Mouse (Mus musculus) hindbrain, embryonic 12.5 days (tissue): Measurements from ENCODE around the gene Adgrf3. TPM values are rescaled to one million over a fixed set of nuclear protein-coding genes. Genes with fewer than 3 reads are reported as not detected.

Experiments
- ATAC-seq: fragments of 200-750 bp; cut with Nextera tagmentation; 2 replicates; pipeline ENCODE4 v1.8.0; 2017; ENCODE audit warnings: moderate TSS enrichment; ENCODE audit not compliant: low FRiP score
- H3K27ac ChIP-seq: fragments of 300-500 bp; sonication (generic); 2 replicates; pipeline ENCODE4 v1.5.1; 2016; ENCODE audit warnings: mild to moderate bottlenecking
- H3K27me3 ChIP-seq: fragments of 300-500 bp; sonication (generic); 2 replicates; pipeline ENCODE4 v1.6.1; 2016; ENCODE audit warnings: mild to moderate bottlenecking
- H3K36me3 ChIP-seq: fragments of 300-500 bp; sonication (generic); 2 replicates; pipeline ENCODE4 v1.6.1; 2016; ENCODE audit warnings: mild to moderate bottlenecking
- H3K4me1 ChIP-seq: fragments of 300-500 bp; sonication (generic); 2 replicates; pipeline ENCODE4 v1.6.1; 2016
- H3K4me2 ChIP-seq: fragments of 300-500 bp; sonication (generic); replicated peaks from 2 replicates; pipeline ENCODE4 v1.6.1; 2016; ENCODE audit warnings: mild to moderate bottlenecking
- H3K4me3 ChIP-seq: fragments of 300-500 bp; sonication (generic); 2 replicates; pipeline ENCODE4 v1.5.1; 2016; ENCODE audit warnings: mild to moderate bottlenecking
- H3K9ac ChIP-seq: fragments of 300-500 bp; sonication (generic); 2 replicates; pipeline ENCODE4 v1.6.1; 2016; ENCODE audit warnings: mild to moderate bottlenecking, moderate library complexity
- H3K9me3 ChIP-seq: fragments of 300-500 bp; sonication (generic); replicated peaks from 2 replicates; pipeline ENCODE4 v1.6.1; 2016; ENCODE audit warnings: mild to moderate bottlenecking
- WGBS: fragments of 180-500 bp; shearing (Covaris S2); methylation state at CpG from one replicate; pipeline ENCODE4 v1.1.7; 2016; 5-methylcytosine and 5-hydroxymethylcytosine counted together
- polyA plus RNA-seq: library from polyadenylated mRNA; unstranded; fragments of >200 nt; fragmentation: Nextera tagmentation; extraction: Ambion mirVana; gene quantifications from 2 replicates; pipeline ENCODE4 v1.2.1, GENCODE M21; 2016

Gene Adgrf3
- polyA plus RNA-seq, 1 experiment from 2014 or later, result not detected

DNA sequence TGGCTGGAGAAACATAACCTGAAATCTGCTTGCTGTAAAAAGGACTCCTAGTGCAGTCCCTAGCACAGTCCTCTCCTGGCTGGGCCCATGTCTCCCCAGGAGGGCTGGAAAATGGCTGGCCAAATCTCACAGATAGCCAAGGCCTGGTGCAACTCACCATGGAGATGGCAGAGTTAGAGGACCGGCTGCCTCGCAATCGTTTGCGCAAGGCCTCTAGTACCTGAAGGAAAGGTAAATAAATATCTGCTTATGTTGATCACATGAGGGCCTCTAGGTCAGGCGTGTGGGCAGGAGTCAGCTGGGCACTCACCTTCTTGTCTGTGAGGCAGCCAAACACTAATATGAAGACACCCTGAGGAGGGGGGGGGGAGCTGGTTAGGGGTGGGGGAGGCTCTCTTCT, 10.2 kb downstream of the Adgrf3 start:
- Histone ChIP-seq H3K4me1 (no peaks in the 10 kb centered on the region), H3K4me3 (no peak overlapping the region), H3K9ac (no peak overlapping the region), H3K4me2 (no peak overlapping the region), H3K27ac (no peak overlapping the region), H3K36me3 (no peaks in the 10 kb centered on the region), H3K27me3 (no peaks in the 10 kb centered on the region), H3K9me3 (no peaks in the 10 kb centered on the region)
- ATAC-seq, result no peak
- WGBS, result 96% methylated on average over 5 of the region's 5 CpGs

DNA sequence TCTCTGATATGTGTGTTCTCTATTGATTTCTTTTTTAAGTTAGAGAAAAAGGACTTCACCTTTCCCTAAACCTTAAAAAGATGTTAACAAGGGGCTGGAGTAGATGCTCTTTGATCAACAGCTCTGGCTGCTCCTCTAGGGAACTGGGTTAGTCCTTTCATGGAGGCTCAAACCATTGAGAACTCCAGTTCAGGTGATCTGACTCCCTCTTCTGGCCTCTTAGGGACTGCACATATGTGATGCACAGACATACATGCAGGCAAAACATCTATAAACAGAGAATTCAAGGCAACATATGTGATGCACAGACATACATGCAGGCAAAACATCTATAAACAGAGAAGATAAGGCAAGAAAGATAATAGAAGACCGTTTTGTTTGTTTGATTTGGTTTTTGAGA, 13.1 kb downstream of the Adgrf3 start:
- Histone ChIP-seq H3K9me3 (no peaks in the 10 kb centered on the region), H3K4me3 (no peak overlapping the region), H3K27ac (no peak overlapping the region), H3K27me3 (no peaks in the 10 kb centered on the region), H3K9ac (no peak overlapping the region), H3K4me2 (no peak overlapping the region), H3K36me3 (peaks cover 14% of the 10 kb centered on the region), H3K4me1 (no peaks in the 10 kb centered on the region)
- 83% methylated on average over 1 of the region's 1 CpGs for WGBS
- no peak for ATAC-seq

DNA sequence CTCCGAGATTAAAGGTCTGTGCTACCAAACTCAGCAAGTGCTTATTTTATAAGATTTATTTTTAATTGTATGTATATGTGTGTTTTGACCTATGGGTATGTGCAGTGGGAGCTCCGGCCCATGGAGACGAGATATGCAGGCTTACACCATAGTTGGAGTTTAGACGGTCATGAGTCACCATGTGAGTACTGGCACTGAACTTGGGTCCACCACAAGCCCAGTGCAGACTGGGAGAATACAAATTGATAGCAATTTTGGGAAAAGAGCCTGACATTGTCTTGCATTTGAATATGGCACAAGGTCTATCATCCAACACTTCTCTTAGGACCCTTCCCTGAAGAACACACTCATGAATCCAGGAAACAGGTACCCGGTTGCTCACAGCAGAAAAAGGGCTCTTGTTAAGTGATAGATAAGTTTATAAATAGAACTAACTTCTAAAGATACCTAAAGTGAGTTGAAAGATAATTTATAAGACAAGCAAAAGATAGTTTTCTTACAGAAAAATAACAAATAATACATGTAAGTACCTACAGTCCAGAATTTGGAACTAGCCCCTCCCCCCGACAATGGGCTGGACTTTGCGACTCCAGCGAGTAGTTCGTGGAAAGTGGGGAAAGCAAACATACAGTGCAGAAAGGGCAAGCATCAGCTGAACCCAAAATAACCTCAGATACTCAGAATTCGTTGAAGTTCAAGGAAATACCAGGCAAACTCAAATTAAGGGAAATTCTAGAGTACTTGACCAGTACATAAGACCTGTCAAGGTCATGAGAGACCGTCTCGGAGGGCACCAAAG, 17.6 kb downstream of the Adgrf3 start:
- WGBS, result 95% methylated on average over 12 of the region's 12 CpGs
- Histone ChIP-seq H3K27ac (no peak overlapping the region), H3K4me3 (no peak overlapping the region), H3K36me3 (peaks cover 38% of the 10 kb centered on the region), H3K27me3 (no peaks in the 10 kb centered on the region), H3K9me3 (no peaks in the 10 kb centered on the region), H3K4me1 (no peaks in the 10 kb centered on the region), H3K4me2 (no peak overlapping the region), H3K9ac (no peak overlapping the region)
- no peak for ATAC-seq

DNA sequence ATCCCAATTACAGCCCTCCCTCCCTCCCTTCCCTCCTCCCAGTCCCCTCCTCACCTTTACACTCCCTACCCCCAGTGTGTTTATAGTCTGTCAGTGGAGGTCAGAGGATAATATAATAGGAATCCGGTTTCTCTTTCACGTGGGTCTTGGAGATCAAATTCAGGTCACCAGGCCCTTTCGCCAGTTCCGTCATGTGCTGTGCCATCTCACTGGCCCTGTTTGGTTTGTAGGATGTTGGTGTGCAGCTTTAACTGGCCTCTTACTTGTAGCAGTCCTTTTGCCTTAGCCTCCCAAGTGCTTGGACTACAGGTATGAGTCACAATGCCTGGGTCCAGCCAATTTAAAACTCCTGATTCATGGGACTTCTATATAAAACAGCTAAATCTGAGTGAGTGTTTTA, 29.7 kb downstream of the Adgrf3 start:
- Histone ChIP-seq H3K4me1 (no peaks in the 10 kb centered on the region), H3K4me3 (no peak overlapping the region), H3K9me3 (no peaks in the 10 kb centered on the region), H3K9ac (no peak overlapping the region), H3K4me2 (no peak overlapping the region), H3K27me3 (no peaks in the 10 kb centered on the region), H3K27ac (no peak overlapping the region), H3K36me3 (peaks cover 52% of the 10 kb centered on the region)
- whole genome bisulfite sequencing, result 67% methylated on average over 4 of the region's 4 CpGs
- ATAC-seq, result no peak

DNA sequence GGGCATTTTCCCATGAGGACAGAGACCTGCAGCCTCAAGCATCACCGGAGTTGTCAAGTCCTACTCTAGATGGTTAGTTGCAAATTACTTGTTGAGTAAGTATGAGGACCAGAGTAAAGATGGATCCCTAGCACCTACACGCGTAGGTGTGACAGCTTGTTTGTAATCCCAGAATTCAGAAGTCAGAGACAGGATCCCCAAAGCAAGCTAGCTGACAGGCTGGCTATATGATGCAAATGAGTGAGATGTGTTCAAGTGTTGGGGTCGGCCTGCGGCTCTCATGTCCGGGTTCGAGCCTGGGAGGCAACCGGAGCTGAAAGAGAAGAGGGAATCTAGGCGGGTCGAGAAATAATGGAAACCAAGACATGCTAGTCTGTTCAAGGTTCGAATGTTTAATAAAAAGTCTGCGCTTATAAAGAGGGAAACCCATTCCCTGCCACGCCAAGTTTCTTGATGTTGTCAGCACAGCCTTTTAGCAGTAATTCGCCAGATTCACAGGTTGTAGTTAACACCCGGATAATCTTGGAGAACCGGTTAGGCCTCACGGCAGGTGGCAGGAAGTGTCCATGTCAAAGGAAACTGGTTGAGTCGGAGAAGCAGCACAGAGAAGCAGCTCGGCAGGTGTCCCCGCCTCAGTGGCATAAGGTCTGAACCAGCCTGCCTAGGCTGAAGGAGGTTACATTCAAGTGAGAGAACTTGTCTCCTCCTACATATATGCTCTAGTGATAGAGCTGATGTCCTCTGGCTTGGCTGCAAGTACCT, 32.4 kb downstream of the Adgrf3 start:
- 46% methylated on average over 20 of the region's 20 CpGs for WGBS
- H3K36me3 ChIP-seq, result peaks cover 57% of the 10 kb centered on the region
- no peaks in the 10 kb centered on the region for H3K9me3 ChIP-seq
- no peak overlapping the region for H3K4me2 ChIP-seq
- ATAC-seq, result no peak
- H3K9ac ChIP-seq, result no peak overlapping the region
- no peaks in the 10 kb centered on the region for H3K4me1 ChIP-seq
- no peaks in the 10 kb centered on the region for H3K27me3 ChIP-seq
- H3K4me3 ChIP-seq, result no peak overlapping the region
- no peak overlapping the region for H3K27ac ChIP-seq

DNA sequence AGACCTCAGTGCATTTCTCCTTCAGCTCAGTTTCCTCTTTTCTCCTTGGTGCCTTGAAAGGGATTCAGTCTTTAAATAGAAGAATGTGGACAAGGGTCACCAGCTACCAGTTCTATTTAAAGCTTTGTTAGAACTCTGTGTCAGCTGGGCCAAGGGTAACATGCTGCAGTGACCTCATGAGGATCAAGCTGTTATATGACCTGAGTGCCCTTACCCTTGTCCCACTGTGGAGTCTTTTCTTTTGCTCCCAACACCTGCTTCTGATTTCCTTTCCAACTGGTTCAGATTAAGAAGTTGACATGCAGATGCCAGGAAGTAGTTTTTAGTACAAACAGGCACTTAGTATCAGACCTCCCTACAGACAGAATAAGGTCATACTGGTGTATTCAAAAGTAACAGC, 33.4 kb downstream of the Adgrf3 start:
- ATAC-seq, result no peak
- Histone ChIP-seq H3K27me3 (no peaks in the 10 kb centered on the region), H3K4me3 (no peak overlapping the region), H3K9me3 (no peaks in the 10 kb centered on the region), H3K9ac (no peak overlapping the region), H3K4me2 (no peak overlapping the region), H3K36me3 (peaks cover 54% of the 10 kb centered on the region), H3K4me1 (no peaks in the 10 kb centered on the region), H3K27ac (no peak overlapping the region)

DNA sequence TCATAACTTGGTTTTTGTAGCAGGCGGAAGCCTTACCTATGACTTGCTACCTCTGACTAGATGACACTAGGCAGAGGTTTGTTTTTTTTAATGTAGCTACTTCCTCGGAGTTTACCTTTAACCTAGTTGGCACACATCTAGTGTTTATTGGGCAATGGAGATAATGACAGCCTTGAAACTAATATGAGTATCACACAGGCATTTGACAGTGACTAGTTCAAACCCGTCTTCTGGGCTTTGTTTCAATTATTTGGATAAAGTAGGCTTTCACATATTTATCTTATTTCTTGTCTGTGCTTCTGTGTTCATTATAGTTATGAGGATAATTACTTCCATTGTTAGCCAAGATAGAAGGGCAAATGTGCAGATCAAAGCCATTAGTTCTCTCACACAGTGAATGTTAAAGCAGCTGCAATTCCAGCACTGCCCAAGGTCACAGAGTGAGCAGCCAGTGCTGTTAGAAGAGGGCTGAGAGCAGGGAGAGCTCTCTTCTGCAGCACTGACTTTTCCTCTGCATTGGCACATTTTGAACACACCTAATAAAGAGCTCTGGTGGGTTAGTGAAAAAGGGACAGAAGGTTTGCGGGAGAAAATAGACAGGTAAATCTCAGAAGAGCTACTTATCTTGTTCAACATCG, 35.1 kb downstream of the Adgrf3 start:
- H3K27me3 ChIP-seq, result no peaks in the 10 kb centered on the region
- H3K4me1 ChIP-seq, result no peaks in the 10 kb centered on the region
- no peak for ATAC-seq
- no peak overlapping the region for H3K27ac ChIP-seq
- no peaks in the 10 kb centered on the region for H3K9me3 ChIP-seq
- no peak overlapping the region for H3K4me3 ChIP-seq
- 94% methylated on average over 5 of the region's 5 CpGs for WGBS
- no peak overlapping the region for H3K9ac ChIP-seq
- no peak overlapping the region for H3K4me2 ChIP-seq
- peaks cover 38% of the 10 kb centered on the region for H3K36me3 ChIP-seq

DNA sequence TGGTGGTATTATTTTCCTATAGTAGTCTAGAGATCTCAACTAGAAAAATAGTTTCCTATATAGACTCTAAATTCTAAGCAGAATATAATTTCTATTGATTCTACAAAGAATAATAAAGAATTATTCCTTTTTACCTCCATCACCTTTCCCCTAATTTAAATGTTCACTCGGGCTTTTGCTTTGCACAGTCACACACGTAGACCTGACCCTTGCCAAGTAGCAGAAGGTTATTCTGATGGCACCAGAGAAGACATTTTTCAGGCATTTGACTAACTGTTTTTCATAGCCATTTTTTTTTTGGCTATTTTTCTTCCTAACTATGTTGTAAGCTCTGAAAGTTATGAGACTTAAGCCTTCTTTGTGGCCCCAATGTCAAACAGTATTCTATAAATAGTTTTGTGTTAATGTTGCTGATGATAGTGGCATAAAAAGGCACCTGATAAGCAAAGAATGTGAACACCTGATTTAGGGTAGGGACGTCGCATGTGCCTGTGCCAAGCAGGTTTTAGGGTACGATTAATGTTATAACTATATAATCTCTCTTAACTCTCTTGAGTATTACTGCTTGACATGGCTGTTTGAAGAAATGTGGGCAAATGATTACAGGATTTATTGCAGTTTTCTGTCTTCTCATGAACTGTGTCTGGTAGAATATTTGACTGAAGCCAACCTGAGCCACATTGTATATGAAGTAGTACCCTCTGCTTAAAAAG, 40.1 kb downstream of the Adgrf3 start:
- no peak for ATAC-seq
- H3K9ac ChIP-seq, result no peak overlapping the region
- H3K27ac ChIP-seq, result no peak overlapping the region
- H3K4me2 ChIP-seq, result no peak overlapping the region
- no peak overlapping the region for H3K4me3 ChIP-seq
- no peaks in the 10 kb centered on the region for H3K9me3 ChIP-seq
- 93% methylated on average over 5 of the region's 5 CpGs for WGBS
- H3K36me3 ChIP-seq, result peaks cover 20% of the 10 kb centered on the region
- no peaks in the 10 kb centered on the region for H3K4me1 ChIP-seq
- H3K27me3 ChIP-seq, result no peaks in the 10 kb centered on the region

DNA sequence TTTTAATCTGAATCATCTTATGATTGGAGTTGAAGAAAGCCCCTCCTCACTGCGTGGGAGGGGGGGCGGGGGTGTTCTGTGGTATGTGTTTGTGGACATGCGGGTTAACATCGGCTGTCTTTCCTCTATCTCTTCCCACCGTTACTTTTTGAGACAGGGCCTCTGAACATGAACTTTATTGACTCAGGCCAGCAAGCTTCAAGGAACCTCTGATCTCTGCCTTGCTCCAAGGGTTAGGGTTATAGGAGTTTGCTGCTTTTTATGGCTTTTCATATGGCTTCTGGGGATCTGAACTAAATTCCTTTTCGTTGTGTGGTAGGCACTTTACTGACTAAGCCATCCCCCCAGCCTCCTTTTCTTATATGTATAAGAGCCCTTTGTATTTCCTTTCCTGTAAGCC, 43.2 kb downstream of the Adgrf3 start:
- WGBS, result 90% methylated on average over 6 of the region's 6 CpGs
- no peaks in the 10 kb centered on the region for H3K4me1 ChIP-seq
- H3K27me3 ChIP-seq, result no peaks in the 10 kb centered on the region
- no peaks in the 10 kb centered on the region for H3K9me3 ChIP-seq
- no peak overlapping the region for H3K9ac ChIP-seq
- no peak overlapping the region for H3K4me3 ChIP-seq
- no peak overlapping the region for H3K27ac ChIP-seq
- H3K4me2 ChIP-seq, result no peak overlapping the region
- no peak for ATAC-seq
- H3K36me3 ChIP-seq, result no peaks in the 10 kb centered on the region

DNA sequence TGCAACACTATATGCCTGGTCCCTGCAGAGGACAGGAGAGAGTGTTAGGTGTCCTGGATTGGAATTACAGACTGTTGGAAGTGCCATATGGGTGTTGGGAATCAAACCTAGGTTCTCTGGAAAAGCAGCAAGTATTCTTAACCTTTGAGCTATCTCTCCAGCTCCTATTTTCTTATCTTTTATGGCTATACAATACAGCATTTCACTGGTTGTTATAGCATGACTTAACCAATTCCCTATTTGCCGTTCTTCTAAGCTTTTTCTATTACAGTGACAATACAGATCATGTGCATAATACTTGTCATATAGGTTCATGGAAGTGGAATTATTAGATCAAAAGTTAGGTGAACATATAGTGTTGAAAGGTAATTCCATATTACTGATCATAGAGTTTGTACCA, 43.7 kb downstream of the Adgrf3 start:
- no peaks in the 10 kb centered on the region for H3K9me3 ChIP-seq
- 88% methylated on average over 1 of the region's 1 CpGs for WGBS
- no peak overlapping the region for H3K27ac ChIP-seq
- H3K9ac ChIP-seq, result no peak overlapping the region
- no peak for ATAC-seq
- no peaks in the 10 kb centered on the region for H3K27me3 ChIP-seq
- H3K36me3 ChIP-seq, result no peaks in the 10 kb centered on the region
- H3K4me2 ChIP-seq, result no peak overlapping the region
- 0 out of 2 replicates have a peak, but pooled peaks cover 2% of the 10 kb centered on the region for H3K4me1 ChIP-seq
- H3K4me3 ChIP-seq, result no peak overlapping the region

DNA sequence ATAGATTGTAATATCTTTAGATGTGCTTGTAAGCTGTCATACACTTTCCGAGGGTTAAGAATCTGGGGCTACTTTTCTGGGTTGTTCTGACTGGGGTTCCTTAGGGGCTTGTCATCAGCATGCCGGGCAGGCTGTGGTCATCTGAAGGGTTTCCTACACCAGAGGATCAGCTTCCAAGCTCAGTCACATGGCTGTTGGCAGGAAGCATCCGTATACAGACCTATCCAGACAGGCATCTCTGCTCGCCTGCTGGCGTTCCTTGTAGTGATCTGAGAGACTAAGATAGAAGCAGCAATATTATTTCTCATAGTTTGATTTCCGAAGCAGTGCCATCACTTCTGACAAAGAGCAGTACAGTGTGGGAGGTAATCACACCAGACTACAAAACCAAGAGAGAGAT, 45.9 kb downstream of the Adgrf3 start:
- Histone ChIP-seq H3K9me3 (no peaks in the 10 kb centered on the region), H3K27ac (no peak overlapping the region), H3K36me3 (no peaks in the 10 kb centered on the region), H3K9ac (no peak overlapping the region), H3K27me3 (no peaks in the 10 kb centered on the region), H3K4me1 (peaks cover 10% of the 10 kb centered on the region), H3K4me2 (no peak overlapping the region), H3K4me3 (no peak overlapping the region)
- 90% methylated on average over 6 of the region's 6 CpGs for WGBS
- no peak for ATAC-seq
